Mouse (Mus musculus): ENCODE results near the gene Mn1.

DNA sequence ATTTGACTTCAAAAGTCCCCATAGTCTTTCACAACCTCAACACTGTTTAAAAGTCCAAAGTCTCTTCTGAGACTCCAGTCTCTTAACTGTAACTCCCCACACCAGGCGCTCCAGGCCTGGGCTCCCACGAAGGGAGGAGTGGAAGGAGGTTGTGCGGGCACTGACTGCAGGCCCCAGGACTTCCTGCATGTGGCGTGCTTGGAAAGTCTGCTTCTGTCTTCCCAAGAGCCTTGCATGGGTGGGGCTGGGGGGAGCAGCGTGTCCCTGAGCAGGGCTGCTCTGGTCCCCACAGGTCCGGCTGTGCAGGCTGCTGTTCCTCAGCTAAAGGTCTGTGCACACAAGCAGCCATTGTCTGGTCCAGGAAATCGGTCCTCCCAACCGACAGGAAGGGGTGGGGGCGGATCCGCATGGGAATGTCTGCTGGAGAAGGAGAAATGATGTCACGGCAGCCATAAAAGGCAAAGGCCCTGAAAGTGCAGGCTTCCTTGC, 48.7 kb downstream of the Mn1 start:
- TF ChIP-seq MAZ (IDR thresholded peaks at IDR 0.05; ENCODE audit: low read depth, low read length) (no peak), USF1 (IDR thresholded peaks at IDR 0.05; ENCODE audit: low read depth, low read length) (no peak)

All from MEL (cell line).